Mouse (Mus musculus) neural tube, embryonic 15.5 days (tissue): ENCODE results near the gene Rnf41. TPM values are rescaled to one million over a fixed set of nuclear protein-coding genes. Genes with fewer than 3 reads are reported as not detected.

Experiments
- ATAC-seq: fragments of 200-750 bp; cut with Nextera tagmentation; 2 replicates; pipeline ENCODE4 v1.8.0; 2017; ENCODE audit warnings: mild to moderate bottlenecking, moderate TSS enrichment, moderate library complexity; ENCODE audit not compliant: low FRiP score
- H3K27ac ChIP-seq: fragments of 300-500 bp; sonication (generic); replicated peaks from 2 replicates; pipeline ENCODE4 v1.5.1; 2015; ENCODE audit warnings: mild to moderate bottlenecking, inconsistent platforms
- H3K27me3 ChIP-seq: fragments of 300-500 bp; sonication (generic); replicated peaks from 2 replicates; pipeline ENCODE4 v1.6.1; 2015; ENCODE audit warnings: inconsistent platforms
- H3K36me3 ChIP-seq: fragments of 300-500 bp; sonication (generic); 2 replicates; pipeline ENCODE4 v1.6.1; 2015; ENCODE audit warnings: inconsistent platforms
- H3K4me1 ChIP-seq: fragments of 300-500 bp; sonication (generic); 2 replicates; pipeline ENCODE4 v1.6.1; 2015; ENCODE audit warnings: inconsistent platforms
- H3K4me2 ChIP-seq: fragments of 300-500 bp; sonication (generic); 2 replicates; pipeline ENCODE4 v1.6.1; 2015; ENCODE audit warnings: inconsistent platforms, mild to moderate bottlenecking, moderate library complexity
- H3K4me3 ChIP-seq: fragments of 300-500 bp; sonication (generic); replicated peaks from 2 replicates; pipeline ENCODE4 v1.5.1; 2015; ENCODE audit warnings: mild to moderate bottlenecking, inconsistent platforms
- H3K9ac ChIP-seq: fragments of 300-500 bp; sonication (generic); replicated peaks from 2 replicates; pipeline ENCODE4 v1.6.1; 2015; ENCODE audit warnings: mild to moderate bottlenecking, inconsistent platforms
- H3K9me3 ChIP-seq: fragments of 300-500 bp; sonication (generic); replicated peaks from 2 replicates; pipeline ENCODE4 v1.6.1; 2016; ENCODE audit warnings: inconsistent platforms
- WGBS: fragments of 180-500 bp; shearing (Covaris S2); methylation state at CpG from one replicate; pipeline ENCODE4 v1.1.7; 2015; ENCODE audit warnings: mixed read lengths; 5-methylcytosine and 5-hydroxymethylcytosine counted together
- polyA plus RNA-seq: library from polyadenylated mRNA; unstranded; fragments of >200 nt; fragmentation: Nextera tagmentation; extraction: Ambion mirVana; gene quantifications from 2 replicates; pipeline ENCODE4 v1.2.1, GENCODE M21; 2015

Rnf41 gene
- polyA plus RNA-seq, result 78.3 and 80.5 TPM in 2 replicates

- ATAC-seq, result peak; percentile 89
- Histone ChIP-seq H3K27ac (peak within 1 kb of the TSS; percentile 98), H3K4me3 (peak within 1 kb of the TSS; percentile 97), H3K4me2 (peak within 1 kb of the TSS; percentile 97), H3K9me3 (no peaks in the 10 kb centered on the region), H3K36me3 (peaks cover 25% of the 10 kb centered on the region), H3K9ac (peak within 1 kb of the TSS; percentile 95), H3K4me1 (peaks cover 53% of the 10 kb centered on the region), H3K27me3 (no peaks in the 10 kb centered on the region)
- WGBS, result under 1% methylated on average over 50 of the region's 50 CpGs
These were observed at the start of gene Rnf41, which contains the start of gene Nabp2 for GRCm38 (mm10) chr10:128411211-128412054. TSS of gene Rnf41 (plus strand) at chr10:128411657. TSS of gene Nabp2 (minus strand) at chr10:128411492.

DNA sequence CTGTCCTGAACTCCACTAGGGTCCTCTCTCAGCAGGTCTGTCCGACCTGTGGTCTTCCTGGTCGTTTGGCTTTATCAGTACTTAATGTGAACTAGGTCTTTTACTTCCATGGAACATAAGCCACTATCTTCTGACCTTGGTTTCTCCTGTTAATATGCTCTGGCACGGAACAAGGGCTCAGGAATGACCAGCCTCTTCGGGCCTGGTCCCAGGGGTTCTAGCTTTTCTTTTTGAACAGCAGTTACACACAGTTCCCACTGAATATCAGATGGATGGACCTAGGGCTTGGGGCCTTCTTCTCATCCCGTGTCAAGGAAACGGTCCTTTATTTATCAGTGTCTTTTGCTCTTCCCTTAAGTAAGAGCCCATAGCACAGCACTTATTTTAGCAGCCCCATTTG, 49.6 kb upstream of the Rnf41 start:
- Histone ChIP-seq H3K9ac (no peak overlapping the region), H3K4me2 (no peak overlapping the region), H3K9me3 (no peaks in the 10 kb centered on the region), H3K4me1 (peaks cover 8% of the 10 kb centered on the region), H3K27me3 (no peaks in the 10 kb centered on the region), H3K27ac (no peak overlapping the region), H3K36me3 (peaks cover 78% of the 10 kb centered on the region), H3K4me3 (no peak overlapping the region)
- no peak for ATAC-seq
- WGBS, result 90% methylated on average over 6 of the region's 6 CpGs

DNA sequence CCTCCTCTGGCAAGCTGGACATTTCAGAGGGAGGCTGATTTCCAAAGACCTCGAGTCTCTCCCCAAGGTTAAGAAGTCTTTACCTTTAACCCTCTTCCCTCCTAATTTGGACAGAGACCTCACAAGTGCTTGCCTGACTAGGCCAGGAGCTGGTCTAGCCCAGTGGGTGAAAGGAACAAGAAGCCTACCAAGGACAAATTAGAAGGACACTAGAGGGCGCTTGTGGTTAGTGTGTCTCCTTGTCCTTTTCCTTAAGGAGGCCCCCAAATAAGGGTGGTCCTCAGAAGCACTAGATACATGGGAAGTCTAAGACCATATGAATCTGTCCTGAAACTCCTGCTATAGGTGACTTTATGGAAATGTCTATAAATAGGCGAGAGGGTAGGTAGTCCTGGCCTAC, 48.9 kb upstream of the Rnf41 start:
- Histone ChIP-seq H3K4me1 (peaks cover 15% of the 10 kb centered on the region), H3K9ac (no peak overlapping the region), H3K4me2 (no peak overlapping the region), H3K9me3 (no peaks in the 10 kb centered on the region), H3K36me3 (peaks cover 75% of the 10 kb centered on the region), H3K27ac (no peak overlapping the region), H3K4me3 (no peak overlapping the region), H3K27me3 (no peaks in the 10 kb centered on the region)
- WGBS, result 51% methylated on average over 3 of the region's 3 CpGs
- ATAC-seq, result no peak

DNA sequence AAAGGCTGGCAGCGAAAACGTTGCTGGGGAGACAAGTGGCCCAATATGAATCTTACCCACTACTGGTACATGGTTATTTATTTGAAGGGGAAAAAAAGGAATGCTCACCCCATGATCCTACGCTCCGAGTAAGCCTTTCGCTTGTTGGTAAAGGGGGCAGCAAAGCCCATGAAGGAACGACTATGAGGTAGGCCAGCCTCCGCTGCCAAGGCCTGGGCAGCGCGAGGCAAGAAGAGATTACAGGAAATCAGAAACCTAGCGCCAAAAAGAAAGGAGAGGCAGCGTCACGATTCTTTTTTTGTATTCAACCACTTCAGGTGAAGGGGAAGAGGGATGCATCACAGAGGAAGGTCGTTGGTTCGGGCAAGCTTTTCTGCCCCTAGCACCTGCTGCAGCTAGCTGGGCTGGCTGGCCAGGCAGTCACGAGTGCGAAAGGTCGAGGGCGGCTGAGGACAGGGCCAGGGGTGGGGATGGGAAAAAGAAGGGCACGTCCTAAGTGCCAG, 43.5 kb upstream of the Rnf41 start:
- peak overlapping the region; percentile 98 for H3K27ac ChIP-seq
- no peaks in the 10 kb centered on the region for H3K9me3 ChIP-seq
- peak overlapping the region; percentile 75 for H3K4me3 ChIP-seq
- peaks cover 23% of the 10 kb centered on the region for H3K36me3 ChIP-seq
- 12% methylated on average over 19 of the region's 19 CpGs for WGBS
- no peaks in the 10 kb centered on the region for H3K27me3 ChIP-seq
- peak overlapping the region; percentile 93 for H3K4me2 ChIP-seq
- H3K4me1 ChIP-seq, result peaks cover 26% of the 10 kb centered on the region
- H3K9ac ChIP-seq, result peak overlapping the region; percentile 75
- no peak for ATAC-seq

GRCm38 (mm10) chr10:128368402-128369217, 42.8 kb upstream of the Rnf41 start, which contains the start of gene Coq10a:
TSS of gene Coq10a (minus strand) at chr10:128368997.
- peak; percentile 93 for ATAC-seq
- peaks cover 26% of the 10 kb centered on the region for H3K4me1 ChIP-seq
- no peaks in the 10 kb centered on the region for H3K27me3 ChIP-seq
- H3K36me3 ChIP-seq, result peaks cover 16% of the 10 kb centered on the region
- H3K9me3 ChIP-seq, result no peaks in the 10 kb centered on the region
- H3K27ac ChIP-seq, result peak within 1 kb of the TSS; percentile 98
- peak within 1 kb of the TSS; percentile 75 for H3K9ac ChIP-seq
- H3K4me3 ChIP-seq, result peak within 1 kb of the TSS; percentile 75
- H3K4me2 ChIP-seq, result peak within 1 kb of the TSS; percentile 93
- WGBS, result under 1% methylated on average over 85 of the region's 87 CpGs

- H3K4me3 ChIP-seq, result peak overlapping the region; percentile 75
- H3K4me2 ChIP-seq, result peak overlapping the region; percentile 93
- peaks cover 26% of the 10 kb centered on the region for H3K4me1 ChIP-seq
- 6% methylated on average over 9 of the region's 9 CpGs for WGBS
- peak overlapping the region; percentile 75 for H3K9ac ChIP-seq
- H3K9me3 ChIP-seq, result no peaks in the 10 kb centered on the region
- no peak for ATAC-seq
- H3K27ac ChIP-seq, result peak overlapping the region; percentile 98
- H3K27me3 ChIP-seq, result no peaks in the 10 kb centered on the region
- H3K36me3 ChIP-seq, result peaks cover 12% of the 10 kb centered on the region
These were observed 42.3 kb upstream of the Rnf41 start for GRCm38 (mm10) chr10:128369218-128369543.

DNA sequence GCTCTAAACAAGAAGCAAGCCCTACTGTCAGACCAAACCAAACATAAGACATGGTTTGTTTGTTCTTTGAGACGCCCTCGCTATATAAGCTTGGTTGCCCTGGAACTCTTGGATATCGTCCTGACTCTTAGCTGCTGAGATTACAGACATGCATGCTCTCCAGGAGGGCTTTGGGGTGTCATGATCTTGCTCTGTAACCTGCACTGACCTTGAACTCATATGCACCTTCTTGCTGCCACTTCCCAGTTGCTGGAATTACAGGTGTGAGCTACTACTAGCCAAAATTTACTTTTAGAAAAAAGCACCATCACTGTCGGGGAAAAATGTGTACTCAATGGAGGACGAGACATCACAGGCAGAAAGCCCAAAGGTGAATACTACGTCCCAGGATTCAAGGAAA, 41.9 kb upstream of the Rnf41 start:
- ATAC-seq, result no peak
- WGBS, result 74% methylated on average over 6 of the region's 6 CpGs

DNA sequence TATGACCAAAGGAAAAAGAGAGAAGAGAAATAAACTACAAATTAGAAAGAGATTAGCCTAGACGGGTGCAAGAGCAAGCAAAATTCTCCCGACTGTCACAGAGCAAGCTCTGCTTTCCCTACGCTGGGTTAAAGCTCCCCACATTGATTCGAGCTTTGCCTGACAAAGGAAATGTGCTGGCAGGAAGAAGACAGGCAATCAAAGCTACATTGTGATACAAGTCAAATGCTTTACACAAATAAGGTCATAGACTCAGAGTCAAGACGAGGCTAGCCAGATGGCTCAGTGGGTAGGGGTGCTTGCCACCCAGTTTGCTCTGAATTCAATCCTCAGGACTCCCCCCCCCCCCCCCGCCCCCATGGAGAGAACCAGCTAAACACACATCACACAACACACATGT, 41.4 kb upstream of the Rnf41 start:
- H3K36me3 ChIP-seq, result peaks cover 5% of the 10 kb centered on the region
- peaks cover 26% of the 10 kb centered on the region for H3K4me1 ChIP-seq
- H3K4me3 ChIP-seq, result no peak overlapping the region
- H3K4me2 ChIP-seq, result no peak overlapping the region
- H3K9me3 ChIP-seq, result no peaks in the 10 kb centered on the region
- no peak for ATAC-seq
- H3K27me3 ChIP-seq, result no peaks in the 10 kb centered on the region
- peak overlapping the region; percentile 98; the same call in 1 of the 2 replicates for H3K27ac ChIP-seq
- 60% methylated on average over 5 of the region's 6 CpGs for WGBS
- H3K9ac ChIP-seq, result no peak overlapping the region

More for the DNA sequence above, 41.9 kb upstream of the Rnf41 start:
- Histone ChIP-seq H3K4me3 (peak overlapping the region; percentile 75), H3K36me3 (peaks cover 8% of the 10 kb centered on the region), H3K27ac (peak overlapping the region; percentile 98), H3K4me1 (peaks cover 26% of the 10 kb centered on the region), H3K27me3 (no peaks in the 10 kb centered on the region), H3K9me3 (no peaks in the 10 kb centered on the region), H3K9ac (peak overlapping the region; percentile 75), H3K4me2 (peak overlapping the region; percentile 93)

DNA sequence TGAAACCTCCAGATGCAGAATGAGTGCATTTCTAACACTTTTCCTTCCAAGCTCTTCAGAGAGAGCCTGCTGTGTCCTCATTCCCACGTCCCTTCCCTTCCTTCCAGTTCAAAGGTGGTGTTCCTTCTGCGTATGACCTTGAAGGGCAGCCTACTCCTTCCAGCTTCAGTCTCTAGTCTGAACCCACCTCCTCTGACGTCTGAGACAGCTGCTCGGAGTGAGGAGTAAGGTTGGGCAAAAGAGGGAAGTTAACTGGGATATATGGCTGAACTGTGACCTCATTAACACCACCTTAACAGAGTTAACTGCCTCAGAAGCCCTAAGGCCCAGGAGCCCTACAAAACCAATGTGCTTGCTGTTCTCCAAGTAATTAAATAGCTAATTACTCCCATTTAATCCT, 40.9 kb upstream of the Rnf41 start:
- H3K4me1 ChIP-seq, result peaks cover 26% of the 10 kb centered on the region
- no peak overlapping the region for H3K9ac ChIP-seq
- H3K9me3 ChIP-seq, result no peaks in the 10 kb centered on the region
- no peak overlapping the region for H3K4me2 ChIP-seq
- no peak overlapping the region for H3K4me3 ChIP-seq
- no peaks in the 10 kb centered on the region for H3K27me3 ChIP-seq
- no peak overlapping the region for H3K27ac ChIP-seq
- no peaks in the 10 kb centered on the region for H3K36me3 ChIP-seq
- no peak for ATAC-seq
- 48% methylated on average over 4 of the region's 4 CpGs for WGBS

DNA sequence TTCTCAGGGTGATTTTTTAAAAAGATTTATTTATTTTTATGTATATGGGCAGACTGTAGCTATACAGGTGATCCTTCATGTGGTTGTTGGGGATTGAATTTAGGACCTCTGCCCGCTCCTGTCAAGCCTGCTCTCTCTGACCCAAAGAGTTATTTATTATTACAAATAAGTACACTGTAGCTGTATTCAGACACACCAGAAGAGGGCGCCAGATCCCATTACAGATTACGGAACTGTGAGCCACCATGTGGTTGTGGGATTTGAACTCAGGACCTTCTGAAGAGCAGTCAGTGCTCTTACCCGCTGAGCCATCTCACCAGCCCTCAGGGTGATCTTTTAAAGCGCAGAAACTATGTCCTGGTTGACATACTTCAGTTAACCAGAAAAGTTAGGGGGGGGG, 39.3 kb upstream of the Rnf41 start:
- no peak overlapping the region for H3K27ac ChIP-seq
- no peaks in the 10 kb centered on the region for H3K36me3 ChIP-seq
- H3K9ac ChIP-seq, result no peak overlapping the region
- H3K4me3 ChIP-seq, result no peak overlapping the region
- no peak for ATAC-seq
- no peaks in the 10 kb centered on the region for H3K27me3 ChIP-seq
- WGBS, result 84% methylated on average over 5 of the region's 5 CpGs
- H3K4me2 ChIP-seq, result no peak overlapping the region
- no peaks in the 10 kb centered on the region for H3K9me3 ChIP-seq
- H3K4me1 ChIP-seq, result peaks cover 25% of the 10 kb centered on the region

DNA sequence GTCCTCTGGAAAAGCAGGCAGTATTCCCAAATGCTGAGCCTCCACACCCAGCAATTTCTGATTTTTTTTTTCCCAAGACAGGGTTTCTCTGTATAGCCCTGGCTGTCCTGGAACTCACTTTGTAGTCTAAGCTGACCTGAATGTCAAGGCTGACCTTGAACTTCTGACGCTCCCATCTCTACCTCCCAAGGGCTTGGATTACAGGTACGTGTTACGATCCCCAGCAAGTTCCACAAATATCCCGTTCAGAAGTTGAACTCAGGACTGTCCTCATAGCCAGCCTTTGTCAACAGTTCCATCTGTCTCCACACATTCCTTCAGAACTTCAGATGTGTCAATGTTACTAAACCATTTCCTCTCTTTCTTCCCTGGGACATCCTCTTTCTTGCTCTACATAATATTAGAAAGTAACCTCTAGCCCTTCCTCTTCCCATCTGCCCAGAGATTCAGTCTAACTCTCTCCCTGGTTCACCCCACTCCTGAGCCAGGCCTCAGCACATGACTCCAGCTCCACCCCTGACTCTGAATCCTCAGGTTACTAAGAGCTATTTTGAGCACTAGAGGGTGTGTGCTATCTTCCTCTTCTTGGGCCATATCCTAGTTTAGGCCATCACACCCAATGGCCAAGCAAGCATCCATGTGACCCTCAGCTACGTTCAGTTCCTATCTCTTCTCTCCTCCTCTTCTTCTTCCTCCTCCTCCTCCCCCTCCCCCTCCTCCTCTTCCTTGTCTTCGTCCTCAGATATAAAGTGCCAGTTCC, 38.3 kb upstream of the Rnf41 start:
- ATAC-seq, result no peak
- no peak overlapping the region; the same call in 1 of the 2 replicates for H3K9ac ChIP-seq
- no peaks in the 10 kb centered on the region for H3K27me3 ChIP-seq
- H3K36me3 ChIP-seq, result no peaks in the 10 kb centered on the region
- no peak overlapping the region for H3K4me2 ChIP-seq
- H3K4me3 ChIP-seq, result no peak overlapping the region
- peaks cover 20% of the 10 kb centered on the region for H3K4me1 ChIP-seq
- 86% methylated on average over 6 of the region's 6 CpGs for WGBS
- H3K9me3 ChIP-seq, result no peaks in the 10 kb centered on the region
- H3K27ac ChIP-seq, result no peak overlapping the region
